Mouse (Mus musculus) ES-Bruce4 (cell line): ENCODE measurements at regions not wholly inside any gene's neighbourhood (a gene's known extent, or its start where the extent isn't known, plus 50 kb on each side); places are given as distances from the start of the nearest gene placed in this dataset.

Experiments
- H3K27ac ChIP-seq: 2 replicates; pipeline ENCODE4 v1.5.1; 2012; ENCODE audit warnings: low read length, inconsistent platforms; ENCODE audit not compliant: insufficient read depth
- H3K27me3 ChIP-seq: 2 replicates; pipeline ENCODE4 v1.6.1; 2012; ENCODE audit warnings: mild to moderate bottlenecking, low read length, inconsistent platforms; ENCODE audit not compliant: control insufficient read depth, poor library complexity, insufficient read depth, severe bottlenecking
- H3K36me3 ChIP-seq: 2 replicates; pipeline ENCODE4 v1.6.1; 2012; ENCODE audit warnings: inconsistent platforms, mild to moderate bottlenecking, low read length, moderate library complexity; ENCODE audit not compliant: control insufficient read depth, poor library complexity, insufficient read depth, severe bottlenecking
- H3K4me1 ChIP-seq: one replicate; pipeline ENCODE4 v1.8.1; 2011; ENCODE audit warnings: low read length; ENCODE audit not compliant: control insufficient read depth, insufficient read depth
- H3K4me3 ChIP-seq: 2 replicates; pipeline ENCODE4 v1.5.1; 2011; ENCODE audit warnings: low read depth, mild to moderate bottlenecking, low read length
- H3K9ac ChIP-seq: 2 replicates; pipeline ENCODE4 v1.6.1; 2012; ENCODE audit warnings: low read depth, mild to moderate bottlenecking, inconsistent platforms; ENCODE audit not compliant: poor library complexity, severe bottlenecking
- H3K9me3 ChIP-seq: replicated peaks from 2 replicates; pipeline ENCODE4 v1.6.1; 2012; ENCODE audit warnings: mild to moderate bottlenecking, low read length, inconsistent platforms; ENCODE audit not compliant: control insufficient read depth, poor library complexity, insufficient read depth, severe bottlenecking
- CTCF ChIP-seq: IDR thresholded peaks from one replicate; pipeline ENCODE4 v1.8.1; 2011; ENCODE audit warnings: low read depth, low read length
- EP300 ChIP-seq: IDR thresholded peaks from 2 replicates; pipeline ENCODE4 v1.6.1; 2011; ENCODE audit warnings: low read depth, low read length; ENCODE audit not compliant: insufficient read depth
- POLR2A ChIP-seq: IDR thresholded peaks from one replicate; pipeline ENCODE4 v1.8.1; 2011; ENCODE audit warnings: low read length; ENCODE audit not compliant: insufficient read depth

- no peaks in the 10 kb centered on the region for H3K27me3 ChIP-seq
- TF ChIP-seq CTCF (no peak), EP300 (no peak), POLR2A (no peak)
- no peaks in the 10 kb centered on the region for H3K36me3 ChIP-seq
- no peak overlapping the region for H3K9ac ChIP-seq
- H3K27ac ChIP-seq = no peak overlapping the region
- H3K9me3 ChIP-seq = no peaks in the 10 kb centered on the region
- H3K4me3 ChIP-seq = no peak overlapping the region
- peaks cover 2% of the 10 kb centered on the region for H3K4me1 ChIP-seq
Measured at GRCm38 (mm10) chr16:29730010-29730409, 150.9 kb downstream of the Opa1 start.

DNA sequence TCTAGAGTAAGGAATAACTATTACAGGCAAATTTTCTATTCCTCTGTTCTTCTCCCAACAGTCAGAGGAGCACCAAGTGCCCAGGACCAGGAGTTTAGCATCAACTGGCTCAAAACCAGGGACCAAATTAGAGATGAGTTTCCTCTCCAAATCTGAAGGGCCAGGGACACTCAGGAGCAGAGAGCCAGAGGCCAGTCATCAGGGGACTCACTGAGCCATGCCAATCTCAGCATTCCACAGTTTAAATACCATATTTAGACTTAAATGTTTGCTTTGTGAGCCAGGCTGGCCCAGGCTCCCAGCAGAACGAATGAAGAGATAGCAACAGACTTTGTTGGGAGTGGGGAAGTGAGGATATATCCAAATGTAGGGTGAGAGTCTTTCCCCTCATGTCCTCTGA, 153.8 kb downstream of the Opa1 start:
- H3K9me3 ChIP-seq = no peaks in the 10 kb centered on the region
- no peak for TF ChIP-seq POLR2A
- no peak for TF ChIP-seq CTCF
- no peak for TF ChIP-seq EP300
- no peaks in the 10 kb centered on the region for H3K36me3 ChIP-seq
- H3K27ac ChIP-seq = no peak overlapping the region
- H3K27me3 ChIP-seq = no peaks in the 10 kb centered on the region
- no peak overlapping the region for H3K4me3 ChIP-seq
- peaks cover 3% of the 10 kb centered on the region for H3K4me1 ChIP-seq
- no peak overlapping the region for H3K9ac ChIP-seq

DNA sequence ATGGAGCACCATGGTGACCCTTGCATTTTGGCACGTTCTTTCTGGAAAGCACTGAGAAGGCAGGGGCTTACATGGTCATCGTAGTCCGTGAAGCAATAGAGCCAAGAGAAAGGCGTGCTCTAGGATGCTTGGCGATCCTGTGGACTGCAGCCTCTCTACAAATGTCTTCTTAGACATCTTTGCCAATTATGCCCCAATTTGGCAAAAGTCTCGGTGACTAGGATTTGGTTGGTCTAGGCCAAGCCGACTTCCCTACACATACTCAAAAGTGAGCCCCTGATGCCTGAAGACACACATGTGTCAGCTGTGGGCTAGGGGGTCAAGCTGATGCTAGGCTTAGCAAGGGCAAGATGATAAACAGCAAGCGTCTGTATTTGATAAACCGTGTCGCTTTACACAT, 154.7 kb downstream of the Opa1 start:
- H3K27ac ChIP-seq = no peak overlapping the region
- no peak overlapping the region for H3K9ac ChIP-seq
- TF ChIP-seq EP300 (no peak), CTCF (no peak), POLR2A (no peak)
- no peak overlapping the region for H3K4me3 ChIP-seq
- no peaks in the 10 kb centered on the region for H3K9me3 ChIP-seq
- no peaks in the 10 kb centered on the region for H3K36me3 ChIP-seq
- peaks cover 3% of the 10 kb centered on the region for H3K4me1 ChIP-seq
- no peaks in the 10 kb centered on the region for H3K27me3 ChIP-seq

DNA sequence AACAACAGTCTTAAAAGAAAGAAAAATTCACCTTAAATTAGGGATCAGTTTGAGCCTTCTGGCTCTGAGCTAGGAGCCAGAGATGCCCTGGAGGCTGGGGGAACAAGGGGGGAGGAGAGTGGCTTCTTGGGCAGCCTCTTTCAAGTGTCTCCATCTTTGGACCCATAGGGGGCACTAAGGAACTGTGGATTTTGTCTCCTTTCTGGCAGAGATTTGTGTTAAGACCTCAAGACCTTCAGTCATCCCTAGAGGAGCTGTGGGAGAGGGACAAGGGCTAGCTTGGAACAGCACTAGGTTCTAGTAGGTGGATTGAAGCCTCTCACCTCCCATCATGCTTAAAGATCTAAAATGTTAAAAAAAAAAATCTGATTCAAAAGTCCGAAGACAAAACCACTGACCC, 155.2 kb downstream of the Opa1 start:
- no peak overlapping the region for H3K9ac ChIP-seq
- H3K36me3 ChIP-seq = no peaks in the 10 kb centered on the region
- H3K4me1 ChIP-seq = peaks cover 3% of the 10 kb centered on the region
- no peak overlapping the region for H3K4me3 ChIP-seq
- H3K27me3 ChIP-seq = no peaks in the 10 kb centered on the region
- no peak overlapping the region for H3K27ac ChIP-seq
- no peaks in the 10 kb centered on the region for H3K9me3 ChIP-seq
- TF ChIP-seq EP300 = no peak
- peak; percentile 17 for TF ChIP-seq CTCF
- no peak for TF ChIP-seq POLR2A

- H3K36me3 ChIP-seq = no peaks in the 10 kb centered on the region
- TF ChIP-seq EP300 (no peak), CTCF (no peak), POLR2A (no peak)
- peaks cover 3% of the 10 kb centered on the region for H3K4me1 ChIP-seq
- no peak overlapping the region for H3K4me3 ChIP-seq
- peak overlapping the region; percentile 40; the same call in 1 of the 2 replicates for H3K9ac ChIP-seq
- no peaks in the 10 kb centered on the region for H3K27me3 ChIP-seq
- H3K9me3 ChIP-seq = no peaks in the 10 kb centered on the region
- no peak overlapping the region for H3K27ac ChIP-seq
Measured at GRCm38 (mm10) chr16:29734738-29735250, 155.7 kb downstream of the Opa1 start.

DNA sequence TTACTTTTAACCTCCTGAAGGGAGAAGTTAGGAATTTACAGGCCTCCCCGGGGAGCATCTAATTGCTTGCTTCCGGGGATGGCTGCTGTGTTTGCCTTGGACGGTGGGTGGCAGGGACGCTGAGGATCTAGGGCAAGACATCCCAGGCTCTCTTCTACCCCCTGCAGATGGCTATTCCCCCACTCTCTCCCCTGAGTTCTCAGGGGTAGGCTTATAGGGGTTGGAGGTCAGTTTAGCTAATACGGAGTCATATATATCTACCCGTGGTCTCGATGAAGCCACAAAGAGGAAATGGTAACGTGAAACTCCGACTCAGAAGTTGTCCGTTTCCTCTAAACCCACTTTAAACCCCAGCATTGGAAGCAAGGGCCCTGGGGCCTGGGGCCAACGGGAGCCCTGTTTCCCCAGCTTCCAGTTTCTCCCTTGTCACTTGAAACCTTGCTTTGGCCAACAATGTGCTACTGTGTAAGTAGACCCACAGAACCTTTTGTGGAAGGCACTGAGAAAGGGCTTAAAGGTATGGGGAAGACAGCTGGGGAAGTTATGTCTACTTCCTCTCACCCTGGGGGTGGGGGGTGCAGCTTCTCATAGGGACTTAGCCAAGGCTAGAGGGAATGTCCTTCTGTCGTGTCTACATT, 156.4 kb downstream of the Opa1 start:
- Histone ChIP-seq H3K27ac (no peak overlapping the region), H3K9ac (no peak overlapping the region), H3K27me3 (no peaks in the 10 kb centered on the region), H3K4me3 (no peak overlapping the region), H3K36me3 (no peaks in the 10 kb centered on the region), H3K9me3 (no peaks in the 10 kb centered on the region), H3K4me1 (peaks cover 3% of the 10 kb centered on the region)
- TF ChIP-seq POLR2A (no peak), EP300 (no peak), CTCF (no peak)
